Mouse (Mus musculus) lung, postnatal 0 days (tissue): ENCODE measurements at regions not wholly inside any gene's neighbourhood (a gene's known extent, or its start where the extent isn't known, plus 50 kb on each side); places are given as distances from the start of the nearest gene placed in this dataset.

Experiments used
- ATAC-seq: fragments of 200-750 bp; cut with Nextera tagmentation; 2 replicates; pipeline ENCODE4 v1.8.0; 2017; ENCODE audit warnings: moderate library complexity
- DNase-seq: peaks from one replicate; pipeline ENCODE4 v3.0.0-alpha.2; 2016; ENCODE audit warnings: low spot score
- H3K27ac ChIP-seq: fragments of 300-500 bp; sonication (generic); 2 replicates; pipeline ENCODE4 v1.5.1; 2014; ENCODE audit warnings: antibody characterized with exemption, mild to moderate bottlenecking, low read length, mixed read lengths
- H3K27me3 ChIP-seq: fragments of 300-500 bp; sonication (generic); replicated peaks from 2 replicates; pipeline ENCODE4 v1.6.1; 2014; ENCODE audit warnings: low read length, mixed read lengths; ENCODE audit not compliant: insufficient read depth
- H3K36me3 ChIP-seq: fragments of 300-500 bp; sonication (generic); 2 replicates; pipeline ENCODE4 v1.6.1; 2014; ENCODE audit warnings: low read length, mixed read lengths; ENCODE audit not compliant: insufficient read depth
- H3K4me1 ChIP-seq: fragments of 300-500 bp; sonication (generic); 2 replicates; pipeline ENCODE4 v1.6.1; 2014; ENCODE audit warnings: antibody characterized with exemption, low read depth, low read length, mixed read lengths; ENCODE audit not compliant: insufficient read depth
- H3K4me2 ChIP-seq: fragments of 300-500 bp; sonication (generic); replicated peaks from 2 replicates; pipeline ENCODE4 v1.6.1; 2014; ENCODE audit warnings: low read depth, mild to moderate bottlenecking, low read length, moderate library complexity, mixed read lengths
- H3K4me3 ChIP-seq: fragments of 300-500 bp; sonication (generic); 2 replicates; pipeline ENCODE4 v1.5.1; 2014; ENCODE audit warnings: low read depth, low read length
- H3K9ac ChIP-seq: fragments of 300-500 bp; sonication (generic); replicated peaks from 2 replicates; pipeline ENCODE4 v1.6.1; 2014; ENCODE audit warnings: low read depth, mild to moderate bottlenecking
- H3K9me3 ChIP-seq: fragments of 300-500 bp; sonication (generic); 2 replicates; pipeline ENCODE4 v1.6.1; 2016; ENCODE audit warnings: low read length, mixed read lengths
- CTCF ChIP-seq: IDR thresholded peaks from 2 replicates; pipeline ENCODE4 v1.5.1; 2016; ENCODE audit warnings: antibody characterized with exemption, mild to moderate bottlenecking
- EP300 ChIP-seq: IDR thresholded peaks from 2 replicates; pipeline ENCODE4 v1.6.1; 2016; ENCODE audit warnings: antibody characterized with exemption, mild to moderate bottlenecking, control low read depth
- WGBS: fragments of 180-500 bp; shearing (Covaris S2); extraction: QIAGEN DNeasy Blood & Tissue Kit; methylation state at CpG from one replicate; pipeline ENCODE4 v1.1.7; 2014; 5-methylcytosine and 5-hydroxymethylcytosine counted together

DNA sequence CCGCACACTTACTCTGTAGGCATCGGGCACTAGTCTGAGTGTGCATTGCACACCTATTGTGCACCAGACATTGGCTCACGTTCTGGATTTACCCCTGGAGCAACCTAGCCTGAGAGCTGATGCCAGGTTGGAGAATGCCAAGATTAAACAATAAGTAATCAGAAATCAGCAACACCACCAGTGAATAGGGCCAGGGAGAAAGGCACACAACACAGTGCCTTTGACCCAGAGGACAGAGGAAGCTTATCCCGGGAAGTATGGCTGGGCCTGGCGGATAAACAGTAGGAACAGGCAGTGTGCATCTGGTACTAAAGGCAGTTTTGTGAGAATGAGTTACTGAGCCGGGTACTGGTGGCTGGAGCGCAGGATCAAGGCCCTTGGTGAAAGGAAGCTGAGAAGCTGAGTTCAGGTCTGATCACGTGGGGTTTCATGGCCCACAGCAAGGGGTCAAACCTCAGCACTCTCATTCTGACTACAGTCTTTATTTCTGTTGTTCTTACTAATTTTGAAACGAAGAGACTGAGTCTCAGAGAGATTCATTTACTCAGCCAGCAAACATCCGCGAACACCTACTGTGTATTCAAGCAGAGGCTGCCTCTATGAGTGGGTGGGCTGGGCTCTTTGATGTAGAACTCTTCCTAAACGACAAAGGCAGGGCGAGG is 284.8 kb upstream of the Msx2 start:
- DNase-seq (no peak), ATAC-seq (no peak)
- TF ChIP-seq EP300 (no peak), CTCF (no peak)

DNA sequence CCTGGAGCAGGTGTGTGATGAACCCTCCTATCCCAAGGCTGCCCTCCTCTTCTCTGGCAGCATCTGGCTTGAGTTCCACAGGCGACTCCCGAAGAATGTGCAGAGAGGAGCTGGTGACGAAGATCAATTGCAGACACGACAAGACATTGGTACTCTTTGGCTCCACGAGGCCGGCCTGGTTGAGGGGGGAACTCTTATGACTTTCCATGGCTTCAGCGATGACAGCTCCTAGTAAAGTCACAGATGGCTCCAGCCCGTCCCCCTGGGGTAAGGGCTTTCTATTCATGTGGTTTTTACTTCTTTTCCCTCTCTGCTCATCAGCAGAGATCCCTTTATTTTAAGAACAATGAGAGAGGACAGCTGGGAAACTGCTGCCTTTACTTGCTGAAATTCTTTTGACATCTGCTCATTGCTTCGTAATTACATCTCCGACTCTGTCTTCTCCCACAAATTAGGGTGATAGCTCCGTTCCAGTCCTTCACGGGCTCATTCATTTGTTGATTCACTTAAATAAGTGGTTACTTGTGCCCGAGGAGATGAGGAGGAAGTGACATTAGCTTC is 284.2 kb upstream of the Msx2 start:
- no peak for TF ChIP-seq CTCF
- no peak for TF ChIP-seq EP300
- Histone ChIP-seq H3K4me1 (no peaks in the 10 kb centered on the region), H3K9ac (no peak overlapping the region), H3K27me3 (no peaks in the 10 kb centered on the region), H3K4me3 (no peak overlapping the region), H3K4me2 (no peak overlapping the region), H3K9me3 (no peaks in the 10 kb centered on the region), H3K36me3 (no peaks in the 10 kb centered on the region), H3K27ac (no peak overlapping the region)
- ATAC-seq (no peak), DNase-seq (no peak)
- WGBS, result 50% methylated on average over 13 of the region's 13 CpGs

More for the DNA sequence above, 284.8 kb upstream of the Msx2 start:
- Histone ChIP-seq H3K9ac (no peak overlapping the region), H3K27me3 (no peaks in the 10 kb centered on the region), H3K27ac (no peak overlapping the region), H3K36me3 (no peaks in the 10 kb centered on the region), H3K4me2 (no peak overlapping the region), H3K4me3 (no peak overlapping the region), H3K9me3 (no peaks in the 10 kb centered on the region), H3K4me1 (no peaks in the 10 kb centered on the region)
- 61% methylated on average over 13 of the region's 13 CpGs for WGBS

DNA sequence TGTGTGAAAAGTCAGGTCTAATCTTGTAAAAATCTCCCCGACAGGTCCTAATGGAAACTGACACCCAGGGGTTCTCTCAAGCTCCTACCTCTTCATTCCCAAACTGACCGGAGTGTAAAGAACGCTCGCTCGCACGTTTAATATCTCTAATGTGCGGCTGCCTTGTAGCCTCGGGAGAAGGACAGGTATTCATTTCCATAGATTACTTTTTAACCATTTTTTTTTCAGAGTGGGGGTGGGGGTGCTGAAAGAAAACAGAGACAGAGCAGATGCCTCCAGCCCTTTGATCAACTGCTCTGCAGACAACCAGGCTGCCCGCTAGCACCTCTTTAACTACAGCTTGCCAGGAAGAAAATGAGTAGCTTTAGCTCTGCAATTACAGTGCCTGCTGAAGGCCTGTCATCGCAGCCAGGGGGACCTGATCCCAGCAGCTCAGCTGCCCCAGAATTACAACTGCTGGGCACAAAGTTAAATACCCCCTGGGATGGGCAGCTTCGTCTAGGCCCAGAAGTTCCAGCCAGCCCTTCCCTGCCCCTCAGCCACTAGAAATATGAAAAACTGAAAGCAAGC is 282.3 kb upstream of the Msx2 start:
- Histone ChIP-seq H3K9ac (no peak overlapping the region), H3K4me2 (no peak overlapping the region), H3K27me3 (no peaks in the 10 kb centered on the region), H3K36me3 (no peaks in the 10 kb centered on the region), H3K9me3 (no peaks in the 10 kb centered on the region), H3K4me1 (no peaks in the 10 kb centered on the region), H3K4me3 (no peak overlapping the region), H3K27ac (no peak overlapping the region)
- WGBS, result 48% methylated on average over 11 of the region's 11 CpGs
- TF ChIP-seq CTCF, result no peak
- TF ChIP-seq EP300, result no peak
- ATAC-seq (no peak), DNase-seq (no peak)

DNA sequence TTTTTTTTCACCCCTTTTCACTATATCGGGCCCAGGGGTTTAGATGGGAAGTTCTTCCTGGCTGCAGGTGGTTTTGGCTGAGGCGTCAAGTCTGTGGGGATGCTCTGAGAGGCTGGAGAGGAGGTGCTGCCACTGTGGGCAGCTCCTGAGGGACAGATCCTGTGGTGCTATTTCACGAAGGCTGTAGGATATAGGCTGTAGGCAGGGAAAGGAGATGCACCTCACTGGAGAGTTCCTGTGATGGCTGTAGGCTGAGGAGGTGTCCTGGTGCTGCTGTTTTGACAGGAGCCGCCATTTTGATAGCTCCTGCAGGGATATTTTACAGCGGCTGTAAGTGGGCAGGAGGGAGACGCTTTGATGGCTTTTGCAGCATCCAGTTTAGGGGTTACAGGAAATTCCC is 280.2 kb upstream of the Msx2 start:
- Histone ChIP-seq H3K4me1 (no peaks in the 10 kb centered on the region), H3K4me2 (no peak overlapping the region), H3K27ac (no peak overlapping the region), H3K36me3 (no peaks in the 10 kb centered on the region), H3K4me3 (no peak overlapping the region), H3K27me3 (no peaks in the 10 kb centered on the region), H3K9me3 (no peaks in the 10 kb centered on the region), H3K9ac (no peak overlapping the region)
- TF ChIP-seq EP300 (no peak), CTCF (no peak)
- no peak for ATAC-seq
- 63% methylated on average over 6 of the region's 6 CpGs for WGBS
- no peak for DNase-seq

DNA sequence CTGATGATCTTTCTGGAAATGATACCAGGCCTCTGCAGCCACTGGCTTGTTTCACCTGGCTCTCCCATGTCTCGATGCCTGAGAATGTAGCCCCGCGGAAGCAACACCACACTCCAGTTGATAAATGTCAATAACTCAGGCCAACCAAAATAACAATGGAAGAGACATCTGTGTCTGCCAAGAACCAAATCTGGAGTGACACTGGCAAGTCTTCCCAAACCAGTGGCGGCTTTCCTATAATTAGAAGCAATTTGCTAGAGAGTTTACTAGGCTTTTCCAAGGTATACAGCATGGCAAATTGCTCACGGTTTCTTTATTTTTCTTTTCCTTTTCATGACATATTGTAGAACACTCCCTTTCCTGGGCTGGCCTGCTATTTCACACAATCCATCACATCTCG is 268.1 kb upstream of the Msx2 start:
- Histone ChIP-seq H3K9me3 (no peaks in the 10 kb centered on the region), H3K4me3 (no peak overlapping the region), H3K9ac (no peak overlapping the region), H3K4me2 (no peak overlapping the region), H3K4me1 (no peaks in the 10 kb centered on the region), H3K27me3 (no peaks in the 10 kb centered on the region), H3K36me3 (no peaks in the 10 kb centered on the region), H3K27ac (no peak overlapping the region)
- ATAC-seq (no peak), DNase-seq (no peak)
- 66% methylated on average over 6 of the region's 6 CpGs for WGBS
- TF ChIP-seq CTCF (no peak), EP300 (no peak)

DNA sequence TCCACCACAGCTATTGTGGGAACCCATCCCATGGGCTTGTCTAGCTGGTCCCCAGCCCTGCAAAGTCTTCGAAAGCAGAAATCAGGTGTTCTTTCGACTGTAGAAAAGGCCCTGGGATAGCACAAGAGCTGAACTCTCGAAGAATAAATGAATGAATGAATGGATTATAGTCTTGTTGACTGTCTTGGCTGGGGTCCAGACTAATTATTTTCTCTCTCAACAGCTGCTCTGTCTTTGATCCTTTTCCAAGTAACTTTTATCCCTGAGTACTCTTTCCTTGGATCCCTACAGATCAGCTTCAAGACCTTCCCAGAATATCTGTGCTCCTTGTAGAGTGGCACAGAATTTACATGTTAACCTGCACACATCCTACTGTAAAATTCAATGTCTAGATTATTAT is 266.3 kb upstream of the Msx2 start:
- TF ChIP-seq CTCF (no peak), EP300 (no peak)
- no peak overlapping the region for H3K4me2 ChIP-seq
- no peaks in the 10 kb centered on the region for H3K4me1 ChIP-seq
- H3K27me3 ChIP-seq, result no peaks in the 10 kb centered on the region
- H3K9me3 ChIP-seq, result no peaks in the 10 kb centered on the region
- H3K27ac ChIP-seq, result no peak overlapping the region
- H3K4me3 ChIP-seq, result no peak overlapping the region
- no peak overlapping the region for H3K9ac ChIP-seq
- no peaks in the 10 kb centered on the region for H3K36me3 ChIP-seq
- ATAC-seq, result no peak
- DNase-seq, result no peak
- 55% methylated on average over 3 of the region's 3 CpGs for WGBS
